Mouse (Mus musculus): ENCODE measurements around the gene Chid1.

- TF ChIP-seq CTCF (IDR thresholded peaks at IDR 0.05; ENCODE audit: extremely low read depth, insufficient read length, insufficient replicate concordance, low read depth, low read length) (no peak), POLR2A (IDR thresholded peaks at IDR 0.05; ENCODE audit: low read depth, low read length) (no peak)
Observed at GRCm38 (mm10) chr7:141468164-141468521, 71.5 kb downstream of the Chid1 start.
